Mouse (Mus musculus) C2C12 (cell line): ENCODE results near the gene Cacna2d4.
A peak's percentile ranks its signal among the peaks of the same experiment; 100 is the strongest.

ENCODE experiments used
- CTCF ChIP-seq: IDR thresholded peaks from one replicate; pipeline ENCODE4 v1.5.1; 2011; ENCODE audit not compliant: control insufficient read depth, insufficient read depth, insufficient read length
- MAX ChIP-seq: IDR thresholded peaks from one replicate; pipeline ENCODE4 v1.6.1; 2011; ENCODE audit warnings: mild to moderate bottlenecking, control low read depth
- MYOD1 ChIP-seq: IDR thresholded peaks from one replicate; pipeline ENCODE4 v1.6.1; 2011; ENCODE audit warnings: low read depth; ENCODE audit not compliant: control insufficient read depth, insufficient read length
- USF1 ChIP-seq: IDR thresholded peaks from one replicate; pipeline ENCODE4 v1.6.1; 2011; ENCODE audit warnings: low read depth, mild to moderate bottlenecking, control low read depth, moderate library complexity

DNA sequence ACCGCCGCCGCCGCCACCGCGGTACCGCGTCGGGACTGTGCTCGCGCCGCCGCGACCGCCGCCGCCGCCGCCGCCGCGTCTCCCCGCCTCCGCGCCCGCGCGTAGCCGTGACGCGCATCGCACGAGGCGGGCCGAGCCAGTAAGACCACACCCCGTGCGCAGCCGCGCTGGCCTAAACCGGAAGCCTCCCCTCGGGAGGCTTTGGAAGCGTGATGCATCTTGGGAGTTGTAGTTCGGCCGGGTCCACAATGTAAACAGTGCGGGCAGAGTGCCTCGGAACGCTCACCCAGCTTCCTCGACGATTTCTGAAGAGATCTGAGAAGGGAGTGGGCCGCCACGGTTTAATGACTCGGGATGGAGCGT, 152.3 kb downstream of the Cacna2d4 start:
- TF ChIP-seq CTCF (no peak), USF1 (peak; percentile 37), MYOD1 (no peak), MAX (peak; percentile 61)
